Mouse (Mus musculus) sigmoid colon, adult 10 weeks (tissue): ENCODE results near the gene Gm20696. TPM values are rescaled to one million over a fixed set of nuclear protein-coding genes. Genes with fewer than 3 reads are reported as not detected.

Experiments
- polyA plus RNA-seq: library from polyadenylated mRNA; stranded (reverse); fragments of 350-450 nt; fragmentation: Illumina TruSeq; extraction: RNeasy Lipid Tissue Mini Kit (QIAGEN cat#74804); gene quantifications from one replicate; pipeline ENCODE4 v1.2.3, GENCODE M21; 2014; ENCODE audit warnings: low read depth, low replicate concordance

Gene Gm20696
- 0.32 TPM for polyA plus RNA-seq

GRCm38 (mm10) chr6:99666318-99667171 is at the start of gene Gm20696, which contains the start of gene Eif4e3:
Gene Gm20696, minus strand, starts transcription at chr6:99666797.
Gene Eif4e3, minus strand, starts transcription at chr6:99666771.

GRCm38 (mm10) chr6:99692206-99692915 is 25.8 kb upstream of the Gm20696 start, which contains the start of gene Gpr27:
Gene Gpr27, plus strand, starts transcription at chr6:99692679.

GRCm38 (mm10) chr6:99522359-99523108 is 144.1 kb downstream of the Gm20696 start, which contains the start of gene Foxp1:
Gene Foxp1, minus strand, starts transcription at chr6:99522721.

Other genes starting within 250 kb of the Gm20696 start
- gene Foxp1, start 144.1 kb downstream of the Gm20696 start, polyA plus RNA-seq = 102 TPM
- gene Eif4e3, start within 50 bp of the Gm20696 start, polyA plus RNA-seq = 15.9 TPM
- gene Gpr27, start 25.9 kb upstream of the Gm20696 start, polyA plus RNA-seq = 4.3 TPM
- not detected for gene Prok2, start 59.6 kb upstream of the Gm20696 start, polyA plus RNA-seq